Mouse (Mus musculus) cortical plate, adult 2 months (tissue): ENCODE data around the gene Mrm3.

Experiments used
- CTCF ChIP-seq: fragments of 200-500 bp; IDR thresholded peaks from 2 replicates; pipeline ENCODE4 v1.5.1; 2011; ENCODE audit warnings: mild to moderate bottlenecking, control low read depth, low read length; ENCODE audit not compliant: insufficient read depth; ENCODE audit errors: extremely low read depth
- POLR2A ChIP-seq: fragments of 200-500 bp; IDR thresholded peaks from 2 replicates; pipeline ENCODE4 v1.6.1; 2011; ENCODE audit warnings: mild to moderate bottlenecking, low read length, control low read depth; ENCODE audit not compliant: insufficient read depth; ENCODE audit errors: extremely low read depth

DNA sequence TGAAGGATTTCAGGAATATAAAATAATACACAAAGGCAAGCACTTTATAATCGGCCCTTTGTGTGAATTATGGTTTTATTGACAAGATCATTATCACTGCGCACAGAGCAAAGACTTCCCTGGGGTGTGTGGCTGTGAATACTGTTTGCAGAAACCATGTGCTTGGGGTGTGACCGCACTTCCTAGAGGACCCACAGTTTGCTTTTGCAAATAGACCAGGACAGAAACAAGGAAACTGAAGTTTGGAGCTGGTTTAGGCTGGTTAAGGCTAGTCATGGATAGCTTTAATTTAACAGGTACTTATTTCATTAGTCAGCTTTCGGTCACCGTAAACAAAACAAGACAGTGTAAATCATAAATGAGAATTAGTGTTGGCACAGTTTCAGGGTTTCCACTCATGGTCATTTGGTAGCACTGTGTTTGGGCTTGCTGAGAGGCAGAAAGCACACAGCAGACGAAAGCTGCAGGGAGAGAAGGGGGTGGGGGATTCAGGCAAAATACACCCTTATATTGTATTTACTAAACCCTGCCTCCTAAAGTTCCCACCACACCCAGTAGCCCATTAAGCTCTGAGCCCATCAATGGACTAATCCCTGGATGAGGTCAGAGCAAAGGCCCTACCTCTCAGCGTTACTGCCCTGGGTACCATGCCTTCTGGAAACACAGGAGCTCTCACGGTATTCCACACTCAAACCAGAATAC lies 47.1 kb upstream of the Mrm3 start:
- TF ChIP-seq CTCF (no peak), POLR2A (no peak)
